In the genomic region with DNA sequence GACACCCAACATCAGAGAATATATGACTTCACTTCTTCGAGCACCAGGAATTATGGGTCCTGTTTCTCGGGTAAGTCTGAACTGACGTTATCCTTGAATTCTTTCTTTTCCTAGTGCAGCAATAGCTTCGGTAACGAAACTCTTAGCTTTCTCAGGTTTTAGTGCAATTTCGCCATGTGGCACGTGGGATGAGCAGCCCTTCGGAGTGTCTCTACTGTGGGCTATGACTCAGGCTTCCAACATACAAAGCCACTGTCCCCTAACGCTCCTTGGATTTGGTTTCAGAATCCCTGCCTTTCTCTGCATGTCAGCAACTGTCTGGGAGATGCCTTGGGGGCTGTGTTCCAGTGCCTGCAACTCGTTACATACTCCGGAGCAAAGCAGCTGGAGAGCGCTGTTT, we compare ENCODE assay signal across 23 mouse cellular contexts. TPM values are rescaled to one million over a fixed set of nuclear protein-coding genes. Genes with fewer than 3 reads are reported as not detected.
DNase-seq lines count a peak whose midpoint lies in the region; ATAC-seq and TF ChIP-seq lines count a peak whose summit lies in the region.
"Had no signal": no experiment of that assay in that cellular context is flagged by ENCODE, and none has a peak within 500 bp of the region (broad histone marks: within the 10 kb centered on the region; RNA-seq: fewer than 3 reads in every experiment).

No protein-coding gene starts in this region.

- H3K27me3 ChIP-seq in embryonic facial prominence, embryonic 14.5 days (replicated peaks; ENCODE audit: control insufficient read depth, insufficient read depth, low read length): no peaks in the 10 kb centered on the region
- H3K27me3 ChIP-seq in lung, postnatal 0 days (replicated peaks; ENCODE audit: insufficient read depth, low read length): no peaks in the 10 kb centered on the region
- H3K27me3 ChIP-seq: forebrain, embryonic 13.5 days; heart, embryonic 15.5 days; liver, embryonic 13.5 days; midbrain, embryonic 13.5 days had no signal

- no peak for TF ChIP-seq EP300 in lung, postnatal 0 days (IDR thresholded peaks at IDR 0.05)

- H3K4me1 ChIP-seq in embryonic facial prominence, embryonic 14.5 days (ENCODE audit: control insufficient read depth, insufficient read depth, low read length): peaks cover 28% of the 10 kb centered on the region
- H3K4me1 ChIP-seq in lung, postnatal 0 days (ENCODE audit: insufficient read depth, low read depth, low read length): no peaks in the 10 kb centered on the region
- H3K4me1 ChIP-seq: liver, embryonic 13.5 days had no signal

- H3K9me3 ChIP-seq in embryonic facial prominence, embryonic 14.5 days (ENCODE audit: control insufficient read depth, low read length): no peaks in the 10 kb centered on the region
- no peaks in the 10 kb centered on the region for H3K9me3 ChIP-seq in lung, postnatal 0 days (ENCODE audit: low read length)
- H3K9me3 ChIP-seq: forebrain, embryonic 13.5 days; heart, embryonic 15.5 days; liver, embryonic 13.5 days; midbrain, embryonic 13.5 days had no signal

- peak; percentile 84 for DNase-seq in heart, adult 11 months
- no peak for DNase-seq in heart, postnatal 14 days
- peak; percentile 59 for DNase-seq in right cerebral cortex, adult 18-20 months
- DNase-seq in right cerebral cortex, postnatal 10 days (ENCODE audit: low spot score in 2 of 2): no peak
- peak; percentile 61 for DNase-seq in embryonic facial prominence, embryonic 14.5 days (ENCODE audit: low spot score)
- peak; percentile 33 to 39 for DNase-seq in right cerebral cortex, postnatal 36 days (ENCODE audit: low spot score in 2 of 2)
- DNase-seq in lung, postnatal 0 days (ENCODE audit: low spot score): no peak
- DNase-seq in kidney, adult 9 months: no peak
- DNase-seq: adrenal gland, postnatal 36 days; cerebellum, adult 11 months; cerebellum, adult 9-11 months; heart, postnatal 4 days; kidney, adult 2 months; kidney, postnatal 10 days; liver, embryonic 13.5 days; lung, adult 2 months; lung, postnatal 36 days; thymus, postnatal 36 days had no signal

- no peak for TF ChIP-seq CTCF in lung, postnatal 0 days (IDR thresholded peaks at IDR 0.05)

- no peak overlapping the region for H3K9ac ChIP-seq in embryonic facial prominence, embryonic 14.5 days (ENCODE audit: low read depth, low read length)
- H3K9ac ChIP-seq in lung, postnatal 0 days (replicated peaks; ENCODE audit: low read depth): no peak overlapping the region
- H3K9ac ChIP-seq: forebrain, embryonic 13.5 days; heart, embryonic 15.5 days; hindbrain, embryonic 14.5 days; liver, embryonic 13.5 days; midbrain, embryonic 13.5 days had no signal

- H3K27ac ChIP-seq in embryonic facial prominence, embryonic 14.5 days (replicated peaks; ENCODE audit: low read depth, low read length): peak overlapping the region; percentile 48; the same call in 1 of the 2 replicates
- no peak overlapping the region for H3K27ac ChIP-seq in lung, postnatal 0 days (ENCODE audit: low read length)
- H3K27ac ChIP-seq: forebrain, embryonic 13.5 days; heart, embryonic 15.5 days; hindbrain, embryonic 14.5 days; liver, embryonic 13.5 days; midbrain, embryonic 13.5 days had no signal

- ATAC-seq in embryonic facial prominence, embryonic 14.5 days (ENCODE audit: low read depth): no peak
- ATAC-seq in lung, postnatal 0 days: no peak
- ATAC-seq: forebrain, embryonic 13.5 days; midbrain, embryonic 13.5 days had no signal

- intact Hi-C loops in heart, postnatal 14 days (cut with DNase I): no loop called here

- no peak overlapping the region for H3K4me2 ChIP-seq in embryonic facial prominence, embryonic 14.5 days (ENCODE audit: low read depth, low read length)
- no peak overlapping the region for H3K4me2 ChIP-seq in lung, postnatal 0 days (replicated peaks; ENCODE audit: low read depth, low read length)
- H3K4me2 ChIP-seq: forebrain, embryonic 13.5 days; heart, embryonic 15.5 days; hindbrain, embryonic 14.5 days; liver, embryonic 13.5 days; midbrain, embryonic 13.5 days had no signal

- no peak overlapping the region for H3K4me3 ChIP-seq in embryonic facial prominence, embryonic 14.5 days (ENCODE audit: low read depth, low read length)
- H3K4me3 ChIP-seq in lung, postnatal 0 days (ENCODE audit: low read depth, low read length): no peak overlapping the region
- H3K4me3 ChIP-seq: forebrain, embryonic 13.5 days; heart, embryonic 15.5 days; liver, embryonic 13.5 days; megakaryocyte, embryonic 14.5 days; midbrain, embryonic 13.5 days had no signal

- 61% methylated on average over 12 of the region's 12 CpGs for WGBS in embryonic facial prominence, embryonic 14.5 days
- WGBS in lung, postnatal 0 days: 90% methylated on average over 12 of the region's 12 CpGs

- no peaks in the 10 kb centered on the region for H3K36me3 ChIP-seq in embryonic facial prominence, embryonic 14.5 days (ENCODE audit: control insufficient read depth, insufficient read depth, low read length)
- H3K36me3 ChIP-seq in lung, postnatal 0 days (ENCODE audit: insufficient read depth, low read length): no peaks in the 10 kb centered on the region
- H3K36me3 ChIP-seq: heart, embryonic 15.5 days; liver, embryonic 13.5 days; midbrain, embryonic 13.5 days had no signal

RNA-seq across cellular contexts. Expression of a gene that starts 29.0 kb away (rescaled TPM):
- total RNA-seq in heart, postnatal 14 days (2021): 1 to 10 TPM; 5.3 to 6.8 TPM
- 12.5 and 12.9 TPM in 2 replicates for polyA plus RNA-seq in embryonic facial prominence, embryonic 14.5 days (2014; fragmentation: Nextera tagmentation; extraction: Ambion mirVana)
- 30.6 and 31.7 TPM in 2 replicates for polyA plus RNA-seq in lung, postnatal 0 days (2015; fragmentation: Nextera tagmentation; extraction: Ambion mirVana)

Comparison
In these comparisons a context has a peak if more than half of its experiments do, and no peak if none do; other contexts are left out.
1. DNase-seq: peak in heart, adult 11 months (single experiment), right cerebral cortex, adult 18-20 months (single experiment), embryonic facial prominence, embryonic 14.5 days (single experiment) and right cerebral cortex, postnatal 36 days (2 of 2); none in heart, postnatal 14 days (0 of 2), right cerebral cortex, postnatal 10 days (0 of 2), lung, postnatal 0 days (single experiment) and kidney, adult 9 months (single experiment).